Mouse (Mus musculus) midbrain, embryonic 11.5 days (tissue): Measurements from ENCODE around the gene Mthfs. TPM values are rescaled to one million over a fixed set of nuclear protein-coding genes. Genes with fewer than 3 reads are reported as not detected.

Experiments
- ATAC-seq: fragments of 200-750 bp; cut with Nextera tagmentation; 2 replicates; pipeline ENCODE4 v1.8.0; 2017; ENCODE audit warnings: moderate TSS enrichment, moderate library complexity; ENCODE audit not compliant: low FRiP score
- DNase-seq: peaks from one replicate; pipeline ENCODE4 v3.0.0; 2015; ENCODE audit warnings: low spot score; ENCODE audit errors: missing footprints
- H3K27ac ChIP-seq: fragments of 300-500 bp; sonication (generic); 2 replicates; pipeline ENCODE4 v1.5.1; 2014; ENCODE audit warnings: low read depth, low read length
- H3K27me3 ChIP-seq: fragments of 300-500 bp; sonication (generic); 2 replicates; pipeline ENCODE4 v1.6.1; 2014; ENCODE audit warnings: mild to moderate bottlenecking, low read length, moderate library complexity, mixed read lengths; ENCODE audit not compliant: control insufficient read depth, insufficient read depth
- H3K36me3 ChIP-seq: fragments of 300-500 bp; sonication (generic); 2 replicates; pipeline ENCODE4 v1.6.1; 2014; ENCODE audit warnings: mild to moderate bottlenecking, low read length, moderate library complexity, mixed read lengths; ENCODE audit not compliant: control insufficient read depth, insufficient read depth
- H3K4me1 ChIP-seq: fragments of 300-500 bp; sonication (generic); 2 replicates; pipeline ENCODE4 v1.6.1; 2014; ENCODE audit warnings: low read length; ENCODE audit not compliant: control insufficient read depth, insufficient read depth
- H3K4me2 ChIP-seq: fragments of 300-500 bp; sonication (generic); 2 replicates; pipeline ENCODE4 v1.6.1; 2014; ENCODE audit warnings: mild to moderate bottlenecking, moderate library complexity
- H3K4me3 ChIP-seq: fragments of 300-500 bp; sonication (generic); 2 replicates; pipeline ENCODE4 v1.5.1; 2014; ENCODE audit warnings: low read depth, low read length
- H3K9ac ChIP-seq: fragments of 300-500 bp; sonication (generic); 2 replicates; pipeline ENCODE4 v1.6.1; 2014; ENCODE audit warnings: low read length
- H3K9me3 ChIP-seq: fragments of 300-500 bp; sonication (generic); 2 replicates; pipeline ENCODE4 v1.6.1; 2016; ENCODE audit warnings: low read length; ENCODE audit not compliant: control insufficient read depth
- WGBS: fragments of 180-500 bp; shearing (Covaris S2); extraction: QIAGEN DNeasy Blood & Tissue Kit; methylation state at CpG from one replicate; pipeline ENCODE4 v1.1.7; 2014; 5-methylcytosine and 5-hydroxymethylcytosine counted together
- polyA plus RNA-seq: library from polyadenylated mRNA; unstranded; fragments of >200 nt; fragmentation: Nextera tagmentation; extraction: Ambion mirVana; gene quantifications from 2 replicates; pipeline ENCODE4 v1.2.1, GENCODE M21; 2014

The Mthfs gene
- polyA plus RNA-seq, 1 experiment from 2014 or later = 13.4 TPM

DNA sequence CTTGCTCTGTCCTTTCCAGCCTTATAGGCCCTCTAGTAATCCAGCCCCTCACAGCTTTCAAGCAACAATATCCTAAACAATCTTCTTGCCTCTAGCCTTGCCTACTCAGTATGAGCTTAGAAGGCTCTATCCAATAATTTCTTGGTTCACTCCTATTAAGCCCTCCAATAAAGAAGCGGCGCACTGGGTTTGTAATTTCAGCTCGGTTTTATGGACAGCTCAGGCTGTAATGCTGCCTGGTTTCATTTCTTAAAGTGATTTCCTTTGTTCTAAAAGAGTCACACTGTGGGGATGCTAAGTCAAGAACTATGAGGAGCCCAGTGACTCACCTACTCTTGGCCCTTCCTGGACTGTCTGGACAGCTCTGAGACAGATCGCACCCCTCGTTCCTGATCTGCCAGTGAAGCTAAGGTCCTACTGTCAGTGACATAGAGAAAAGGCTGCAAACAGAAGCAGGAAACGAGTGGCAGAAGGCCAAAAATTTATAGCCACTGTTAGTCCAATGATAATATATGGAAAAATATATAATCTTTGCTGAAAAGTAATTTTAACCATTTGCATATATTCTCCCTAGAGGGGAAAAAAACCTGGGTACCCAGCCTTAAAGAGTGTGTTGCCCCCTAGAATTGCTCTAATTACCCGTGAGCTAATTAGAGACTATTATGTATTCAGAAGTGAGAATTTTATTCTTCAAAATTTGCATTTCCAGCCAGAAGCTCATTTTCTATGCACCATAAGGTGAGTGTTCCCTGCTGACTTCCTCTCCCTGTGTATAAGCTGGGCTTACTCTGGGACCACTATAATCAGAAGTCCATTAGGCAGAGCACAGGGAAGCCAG lies 98.1 kb downstream of the Mthfs start:
- DNase-seq (no peak), ATAC-seq (no peak)
- no peak overlapping the region for H3K4me2 ChIP-seq
- H3K9ac ChIP-seq = no peak overlapping the region
- no peaks in the 10 kb centered on the region for H3K9me3 ChIP-seq
- H3K27me3 ChIP-seq = no peaks in the 10 kb centered on the region
- H3K4me1 ChIP-seq = no peaks in the 10 kb centered on the region
- 90% methylated on average over 7 of the region's 7 CpGs for WGBS
- no peaks in the 10 kb centered on the region for H3K36me3 ChIP-seq
- H3K27ac ChIP-seq = no peak overlapping the region
- H3K4me3 ChIP-seq = no peak overlapping the region

GRCm38 (mm10) chr9:89309195-89309535 lies 98.7 kb downstream of the Mthfs start:
- no peak for DNase-seq
- Histone ChIP-seq H3K9ac (no peak overlapping the region), H3K27me3 (no peaks in the 10 kb centered on the region), H3K4me3 (no peak overlapping the region), H3K36me3 (no peaks in the 10 kb centered on the region), H3K4me1 (no peaks in the 10 kb centered on the region), H3K4me2 (no peak overlapping the region), H3K27ac (no peak overlapping the region), H3K9me3 (no peaks in the 10 kb centered on the region)
- ATAC-seq = no peak
- WGBS = 77% methylated on average over 2 of the region's 2 CpGs

- Histone ChIP-seq H3K4me2 (no peak overlapping the region), H3K9me3 (no peaks in the 10 kb centered on the region), H3K4me3 (no peak overlapping the region), H3K27me3 (no peaks in the 10 kb centered on the region), H3K4me1 (no peaks in the 10 kb centered on the region), H3K27ac (no peak overlapping the region), H3K36me3 (no peaks in the 10 kb centered on the region), H3K9ac (no peak overlapping the region)
- DNase-seq = no peak
- WGBS = 90% methylated on average over 2 of the region's 2 CpGs
- ATAC-seq = no peak
Observed at GRCm38 (mm10) chr9:89311649-89312048, 101.2 kb downstream of the Mthfs start.

DNA sequence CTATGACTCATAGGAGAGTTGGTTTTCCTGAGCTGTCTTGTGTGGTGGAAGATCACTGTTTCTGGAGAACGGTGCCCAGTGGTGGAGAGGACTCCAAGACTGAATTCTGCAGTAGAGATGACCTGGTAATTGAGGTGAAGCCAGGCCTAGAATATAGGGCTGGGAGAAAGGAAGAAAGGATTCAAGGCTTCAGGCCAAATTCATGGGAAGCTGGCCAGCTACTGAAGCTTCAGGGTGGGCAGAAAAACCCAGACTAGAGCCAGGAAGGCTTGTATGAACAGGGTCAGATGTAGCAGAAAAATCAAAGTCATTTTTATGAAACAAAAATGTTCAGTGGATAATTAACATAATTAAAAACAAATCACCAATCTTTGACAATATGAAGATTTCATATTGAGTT lies 163.3 kb downstream of the Mthfs start:
- ATAC-seq = no peak
- WGBS = 87% methylated on average over 1 of the region's 1 CpGs
- H3K4me3 ChIP-seq = no peak overlapping the region
- no peak for DNase-seq
- no peaks in the 10 kb centered on the region for H3K27me3 ChIP-seq
- no peak overlapping the region for H3K27ac ChIP-seq
- no peaks in the 10 kb centered on the region for H3K9me3 ChIP-seq
- no peak overlapping the region for H3K4me2 ChIP-seq
- H3K9ac ChIP-seq = no peak overlapping the region
- H3K36me3 ChIP-seq = no peaks in the 10 kb centered on the region
- no peaks in the 10 kb centered on the region for H3K4me1 ChIP-seq

DNA sequence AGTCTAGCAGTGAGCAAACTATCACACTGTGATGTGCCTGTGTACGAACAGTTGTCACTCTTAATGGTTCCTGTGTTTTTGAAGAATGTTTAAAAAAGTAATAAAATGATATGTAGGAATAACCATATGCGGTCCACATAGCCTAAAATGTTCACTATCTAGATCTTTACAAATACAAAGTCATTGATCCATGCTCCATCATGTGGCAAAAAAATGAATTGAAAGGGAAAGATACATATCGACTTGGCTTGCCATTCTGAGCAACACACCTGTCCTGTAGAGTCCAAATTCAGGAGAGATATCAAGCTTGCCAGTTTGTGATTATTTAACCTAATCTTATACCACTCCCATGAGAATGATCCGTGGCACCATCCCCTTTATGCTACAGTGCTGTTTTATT lies 164.2 kb downstream of the Mthfs start:
- H3K4me2 ChIP-seq = no peak overlapping the region
- no peak overlapping the region for H3K9ac ChIP-seq
- DNase-seq = no peak
- no peaks in the 10 kb centered on the region for H3K4me1 ChIP-seq
- WGBS = 90% methylated on average over 4 of the region's 4 CpGs
- no peak overlapping the region for H3K27ac ChIP-seq
- H3K9me3 ChIP-seq = no peaks in the 10 kb centered on the region
- no peaks in the 10 kb centered on the region for H3K36me3 ChIP-seq
- H3K27me3 ChIP-seq = no peaks in the 10 kb centered on the region
- H3K4me3 ChIP-seq = no peak overlapping the region
- no peak for ATAC-seq

- H3K4me1 ChIP-seq = no peaks in the 10 kb centered on the region
- no peak overlapping the region for H3K4me3 ChIP-seq
- DNase-seq (no peak), ATAC-seq (no peak)
- no peaks in the 10 kb centered on the region for H3K36me3 ChIP-seq
- no peak overlapping the region for H3K9ac ChIP-seq
- no peaks in the 10 kb centered on the region for H3K27me3 ChIP-seq
- WGBS = 86% methylated on average over 1 of the region's 1 CpGs
- no peak overlapping the region for H3K27ac ChIP-seq
- H3K4me2 ChIP-seq = no peak overlapping the region
- no peaks in the 10 kb centered on the region for H3K9me3 ChIP-seq
Observed at GRCm38 (mm10) chr9:89403031-89403430, 192.6 kb downstream of the Mthfs start.

Other genes starting within 250 kb of the Mthfs start
- gene Trim43b, start 117.8 kb upstream of the Mthfs start, polyA plus RNA-seq = not detected in 2 replicates
- 0.23 and 0.25 TPM in 2 replicates for gene Bcl2a1b, start 11.5 kb upstream of the Mthfs start, polyA plus RNA-seq
- 0.49 TPM in 1 of 2 replicates, not detected in the other for gene Gm29094, start 11.3 kb upstream of the Mthfs start, polyA plus RNA-seq